Mouse (Mus musculus): ENCODE results near the gene Plppr4.

Gene Plppr4

GRCm38 (mm10) chr3:117294308-117294925 lies 66.3 kb downstream of the Plppr4 start:
- peak; percentile 25 to 38 for DNase-seq (ENCODE audit: low spot score in 2 of 2)

Measured in right cerebral cortex, postnatal 10 days (tissue).